Mouse (Mus musculus) embryonic facial prominence, embryonic 11.5 days (tissue): Measurements from ENCODE around the gene Tbl3. TPM values are rescaled to one million over a fixed set of nuclear protein-coding genes. Genes with fewer than 3 reads are reported as not detected.

Experiments
- ATAC-seq: fragments of 200-750 bp; cut with Nextera tagmentation; replicated peaks from 2 replicates; pipeline ENCODE4 v1.8.0; 2017; ENCODE audit warnings: low read depth; ENCODE audit not compliant: insufficient number of reproducible peaks, low FRiP score, low TSS enrichment
- DNase-seq: peaks from one replicate; pipeline ENCODE4 v3.0.0-alpha.2; 2015; ENCODE audit warnings: low spot score
- H3K27ac ChIP-seq: fragments of 300-500 bp; sonication (generic); replicated peaks from 2 replicates; pipeline ENCODE4 v1.5.1; 2014; ENCODE audit warnings: mild to moderate bottlenecking, low read depth, low read length, control low read depth
- H3K27me3 ChIP-seq: fragments of 300-500 bp; sonication (generic); 2 replicates; pipeline ENCODE4 v1.6.1; 2014; ENCODE audit warnings: mild to moderate bottlenecking, low read length, moderate library complexity, mixed read lengths; ENCODE audit not compliant: control insufficient read depth, insufficient read depth
- H3K36me3 ChIP-seq: fragments of 300-500 bp; sonication (generic); replicated peaks from 2 replicates; pipeline ENCODE4 v1.6.1; 2014; ENCODE audit warnings: low read depth, mild to moderate bottlenecking, low read length, moderate library complexity, mixed read lengths; ENCODE audit not compliant: control insufficient read depth, insufficient read depth
- H3K4me1 ChIP-seq: fragments of 300-500 bp; sonication (generic); 2 replicates; pipeline ENCODE4 v1.6.1; 2014; ENCODE audit warnings: low read length, mixed read lengths; ENCODE audit not compliant: control insufficient read depth, insufficient read depth
- H3K4me2 ChIP-seq: fragments of 300-500 bp; sonication (generic); 2 replicates; pipeline ENCODE4 v1.6.1; 2014; ENCODE audit warnings: low read depth, mild to moderate bottlenecking, control low read depth, low read length, moderate library complexity
- H3K4me3 ChIP-seq: fragments of 300-500 bp; sonication (generic); 2 replicates; pipeline ENCODE4 v1.5.1; 2014; ENCODE audit warnings: low read depth, low read length, control low read depth
- H3K9ac ChIP-seq: fragments of 300-500 bp; sonication (generic); replicated peaks from 2 replicates; pipeline ENCODE4 v1.6.1; 2014; ENCODE audit warnings: mild to moderate bottlenecking, control low read depth, low read length
- H3K9me3 ChIP-seq: fragments of 300-500 bp; sonication (generic); replicated peaks from 2 replicates; pipeline ENCODE4 v1.6.1; 2016; ENCODE audit warnings: mild to moderate bottlenecking, low read length, inconsistent platforms, mixed read lengths; ENCODE audit not compliant: control insufficient read depth
- WGBS: fragments of 180-500 bp; shearing (Covaris S2); extraction: QIAGEN DNeasy Blood & Tissue Kit; methylation state at CpG from one replicate; pipeline ENCODE4 v1.1.7; 2014; 5-methylcytosine and 5-hydroxymethylcytosine counted together
- polyA plus RNA-seq: library from polyadenylated mRNA; unstranded; fragments of >200 nt; fragmentation: Nextera tagmentation; extraction: Ambion mirVana; gene quantifications from 2 replicates; pipeline ENCODE4 v1.2.1, GENCODE M21; 2014

Gene Tbl3
- polyA plus RNA-seq, 1 experiment from 2014 or later = 102 TPM

DNA sequence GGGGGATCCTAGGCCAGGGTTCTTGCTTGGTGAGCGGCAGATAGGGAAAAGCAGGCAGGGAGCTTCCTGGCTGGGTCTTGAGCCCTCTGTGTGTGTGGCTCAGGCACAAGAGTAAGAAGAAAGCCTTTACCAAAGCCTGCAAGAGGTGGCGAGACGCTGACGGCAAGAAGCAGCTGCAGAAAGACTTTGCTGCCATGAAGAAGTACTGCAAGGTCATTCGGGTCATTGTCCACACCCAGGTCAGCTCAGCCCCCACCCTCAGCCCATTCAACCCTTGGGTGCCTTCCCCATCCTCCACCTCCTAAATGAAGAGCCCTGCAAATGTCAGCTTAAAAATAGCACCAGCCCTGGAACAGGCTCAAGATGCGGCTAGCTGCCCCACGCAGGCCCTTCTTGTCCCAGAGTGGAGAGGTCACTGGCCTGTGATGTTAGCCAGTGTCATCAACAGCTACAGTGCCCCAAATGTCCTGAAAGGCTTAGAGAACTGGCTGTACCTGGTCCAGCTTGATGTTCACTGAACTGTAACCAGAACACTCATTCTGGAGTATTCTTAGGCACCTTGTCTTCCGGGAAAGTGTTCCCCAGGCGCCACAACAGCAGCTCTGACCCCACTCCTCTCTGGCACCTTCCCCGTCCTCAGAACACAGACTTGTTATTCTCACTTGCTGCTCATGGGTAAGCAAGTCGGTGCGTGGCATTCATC, 24.9 kb upstream of the Tbl3 start:
- no peak overlapping the region for H3K9ac ChIP-seq
- no peak for ATAC-seq
- no peaks in the 10 kb centered on the region for H3K36me3 ChIP-seq
- H3K27ac ChIP-seq = no peak overlapping the region
- H3K4me1 ChIP-seq = no peaks in the 10 kb centered on the region
- no peak overlapping the region for H3K4me2 ChIP-seq
- 84% methylated on average over 12 of the region's 12 CpGs for WGBS
- no peaks in the 10 kb centered on the region for H3K9me3 ChIP-seq
- H3K4me3 ChIP-seq = no peak overlapping the region
- H3K27me3 ChIP-seq = no peaks in the 10 kb centered on the region
- DNase-seq = no peak

DNA sequence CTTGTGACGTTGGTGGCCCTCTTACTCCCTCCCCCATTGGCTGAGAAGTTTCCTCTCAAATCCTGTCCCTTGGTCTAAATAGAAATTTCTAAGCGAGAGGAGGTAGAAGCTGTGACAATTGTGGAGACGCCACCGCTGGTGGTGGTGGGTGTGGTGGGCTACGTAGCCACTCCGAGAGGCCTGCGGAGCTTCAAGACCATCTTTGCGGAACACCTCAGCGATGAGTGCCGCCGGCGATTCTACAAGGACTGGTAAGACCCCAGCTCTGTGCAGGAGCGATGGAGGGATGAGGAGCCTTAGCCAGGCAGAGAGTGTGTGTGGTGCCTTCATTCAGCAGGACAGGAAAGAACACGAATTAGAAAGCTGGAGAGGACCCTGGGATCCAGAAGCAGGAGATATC, 23.3 kb upstream of the Tbl3 start:
- H3K4me3 ChIP-seq = no peak overlapping the region
- no peak overlapping the region for H3K9ac ChIP-seq
- 81% methylated on average over 14 of the region's 14 CpGs for WGBS
- no peaks in the 10 kb centered on the region for H3K27me3 ChIP-seq
- no peaks in the 10 kb centered on the region for H3K36me3 ChIP-seq
- no peak overlapping the region for H3K27ac ChIP-seq
- no peaks in the 10 kb centered on the region for H3K4me1 ChIP-seq
- no peak overlapping the region for H3K4me2 ChIP-seq
- DNase-seq (no peak), ATAC-seq (no peak)
- no peaks in the 10 kb centered on the region for H3K9me3 ChIP-seq

DNA sequence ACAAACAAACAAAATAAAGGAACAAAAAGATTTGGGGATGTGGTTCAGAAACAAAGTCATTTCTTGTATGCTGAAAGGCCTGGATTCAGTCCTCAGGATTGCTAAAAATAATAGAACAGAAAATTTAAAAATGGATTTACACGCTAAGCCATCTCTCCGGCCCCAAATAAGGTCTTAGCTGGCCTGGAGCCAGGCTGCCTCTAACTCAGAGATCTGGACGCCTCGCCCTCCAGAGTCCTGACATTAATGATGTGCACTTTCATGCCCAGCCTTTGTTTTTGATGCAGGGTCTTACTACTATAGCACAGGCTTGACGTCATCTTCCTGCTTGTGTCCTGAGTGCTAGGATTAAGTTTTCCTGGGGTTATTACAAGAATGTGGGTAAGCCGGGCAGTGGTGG, 21.6 kb upstream of the Tbl3 start:
- DNase-seq = no peak
- WGBS = 82% methylated on average over 6 of the region's 6 CpGs
- Histone ChIP-seq H3K27ac (no peak overlapping the region), H3K4me2 (no peak overlapping the region), H3K9ac (no peak overlapping the region), H3K4me1 (no peaks in the 10 kb centered on the region), H3K27me3 (no peaks in the 10 kb centered on the region), H3K4me3 (no peak overlapping the region), H3K9me3 (no peaks in the 10 kb centered on the region), H3K36me3 (no peaks in the 10 kb centered on the region)
- ATAC-seq = no peak

DNA sequence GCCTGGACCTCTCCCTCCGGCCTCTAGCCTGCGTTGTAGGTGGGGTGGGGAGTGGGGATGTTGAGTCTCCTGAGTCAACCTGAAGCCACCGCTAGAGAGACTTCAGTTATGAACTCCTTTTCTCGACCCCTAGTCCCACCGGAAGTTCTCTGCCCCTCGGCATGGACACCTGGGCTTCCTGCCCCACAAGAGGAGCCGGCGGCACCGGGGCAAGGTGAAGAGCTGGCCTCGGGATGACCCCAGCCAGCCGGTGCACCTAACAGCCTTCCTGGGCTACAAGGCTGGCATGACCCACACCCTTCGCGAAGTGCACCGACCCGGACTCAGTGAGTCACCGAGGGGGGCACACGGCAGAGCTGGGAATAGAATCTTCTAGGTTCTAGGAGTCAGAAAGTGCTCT, 20.7 kb upstream of the Tbl3 start:
- Histone ChIP-seq H3K27ac (no peak overlapping the region), H3K9me3 (no peaks in the 10 kb centered on the region), H3K4me2 (no peak overlapping the region), H3K27me3 (no peaks in the 10 kb centered on the region), H3K9ac (no peak overlapping the region), H3K36me3 (no peaks in the 10 kb centered on the region), H3K4me3 (no peak overlapping the region), H3K4me1 (no peaks in the 10 kb centered on the region; the same call in 1 of the 2 replicates)
- ATAC-seq (no peak), DNase-seq (no peak)
- WGBS = 68% methylated on average over 17 of the region's 17 CpGs

DNA sequence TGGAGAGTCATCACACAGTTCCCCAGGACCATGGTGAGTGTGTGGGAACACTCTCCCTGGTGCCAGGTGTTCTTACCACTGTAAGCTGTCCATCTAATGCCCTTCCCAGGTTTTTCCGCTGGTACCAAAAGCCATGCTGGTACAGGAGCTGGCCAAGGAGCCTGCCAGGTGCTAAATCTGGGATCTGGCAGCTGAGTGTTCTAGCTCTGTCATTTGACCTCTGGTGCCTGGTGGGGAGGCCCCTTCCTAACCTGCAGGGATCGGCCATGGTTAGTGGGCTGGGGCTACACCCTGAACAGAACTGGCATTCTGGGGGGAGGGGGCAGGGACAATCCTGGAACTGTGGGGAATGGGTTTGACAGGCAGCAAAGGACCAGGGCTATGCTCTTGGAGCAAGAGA, 20.2 kb upstream of the Tbl3 start, which contains the start of gene Rpl3l:
Rpl3l (plus strand) TSS at position 203 of the 400 bp plus-strand sequence.
- Histone ChIP-seq H3K4me2 (no peak within 1 kb of the TSS), H3K27ac (no peak within 1 kb of the TSS), H3K9me3 (no peaks in the 10 kb centered on the region), H3K27me3 (no peaks in the 10 kb centered on the region), H3K4me1 (no peaks in the 10 kb centered on the region; the same call in 1 of the 2 replicates), H3K36me3 (no peaks in the 10 kb centered on the region), H3K4me3 (no peak within 1 kb of the TSS), H3K9ac (no peak within 1 kb of the TSS)
- DNase-seq (no peak), ATAC-seq (no peak)
- WGBS = 76% methylated on average over 2 of the region's 2 CpGs

DNA sequence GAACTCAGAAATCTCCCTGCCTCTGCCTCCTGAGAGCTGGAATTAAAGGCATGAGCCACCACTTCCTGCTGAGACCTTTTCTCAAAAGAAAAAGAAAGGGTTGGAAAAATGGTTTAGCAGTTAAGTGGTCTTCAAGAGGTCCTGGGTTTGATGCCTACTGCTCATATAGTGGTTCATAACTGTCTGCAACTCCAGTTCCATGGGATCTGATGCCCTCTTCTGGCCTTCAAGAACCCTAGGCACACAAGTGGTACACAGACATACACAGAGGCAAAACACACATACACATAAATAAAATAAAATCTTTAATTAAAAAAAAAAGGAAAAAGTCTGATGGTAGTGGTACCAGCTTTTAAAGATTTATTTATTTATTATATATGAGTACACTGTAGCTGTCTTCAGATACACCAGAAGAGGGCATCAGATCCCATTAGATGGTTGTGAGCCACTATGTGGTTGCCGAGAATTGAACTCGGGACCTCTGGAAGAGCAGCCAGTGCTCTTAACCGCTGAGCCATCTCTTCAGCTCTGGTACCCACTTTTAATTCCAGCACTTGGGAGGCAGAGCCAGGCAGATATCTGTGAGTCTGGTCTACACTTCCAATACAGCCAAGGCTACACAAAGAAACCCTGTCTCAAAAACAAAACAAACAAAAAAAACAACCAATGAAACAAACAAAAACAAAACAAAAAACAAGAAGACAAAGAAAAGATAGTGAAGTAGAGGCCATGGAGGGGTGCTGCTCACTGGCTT, 18.4 kb upstream of the Tbl3 start:
- Histone ChIP-seq H3K4me2 (no peak overlapping the region), H3K9ac (no peak overlapping the region), H3K9me3 (no peaks in the 10 kb centered on the region), H3K4me3 (no peak overlapping the region), H3K36me3 (peaks cover 8% of the 10 kb centered on the region), H3K27me3 (no peaks in the 10 kb centered on the region), H3K27ac (no peak overlapping the region), H3K4me1 (no peaks in the 10 kb centered on the region; the same call in 1 of the 2 replicates)
- DNase-seq (no peak), ATAC-seq (no peak)
- WGBS = 74% methylated on average over 3 of the region's 3 CpGs

DNA sequence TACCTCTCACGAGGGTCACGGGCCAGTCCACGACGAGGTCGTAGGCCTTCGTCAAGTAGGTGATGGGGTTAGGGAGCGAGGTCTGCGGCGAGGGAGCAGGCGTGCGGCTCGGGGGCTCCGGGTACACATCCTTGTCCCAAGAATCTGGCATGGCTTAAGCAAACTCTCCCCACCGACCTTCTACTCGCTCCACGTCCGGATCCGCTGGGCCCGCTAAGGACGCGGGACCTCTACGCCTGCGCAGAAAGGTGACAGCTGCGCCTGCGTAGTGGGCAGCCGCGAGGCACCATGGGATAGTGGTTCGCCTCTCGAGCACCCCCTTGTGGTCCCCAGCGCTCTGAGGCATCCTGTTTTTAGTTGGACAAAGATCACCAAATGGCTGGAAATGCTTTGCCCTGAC, 16.7 kb upstream of the Tbl3 start, which contains the start of gene Ndufb10:
Ndufb10 (minus strand) TSS at position 295 of the 400 bp plus-strand sequence.
- peak within 1 kb of the TSS; percentile 56 for H3K27ac ChIP-seq
- DNase-seq (peak; percentile 98), ATAC-seq (peak; percentile 77)
- H3K9ac ChIP-seq = peak within 1 kb of the TSS; percentile 71
- peak within 1 kb of the TSS; percentile 56 for H3K4me2 ChIP-seq
- no peaks in the 10 kb centered on the region for H3K9me3 ChIP-seq
- H3K27me3 ChIP-seq = no peaks in the 10 kb centered on the region
- under 1% methylated on average over 30 of the region's 30 CpGs for WGBS
- H3K36me3 ChIP-seq = peaks cover 8% of the 10 kb centered on the region
- peak within 1 kb of the TSS; percentile 60 for H3K4me3 ChIP-seq
- no peaks in the 10 kb centered on the region; the same call in 1 of the 2 replicates for H3K4me1 ChIP-seq

DNA sequence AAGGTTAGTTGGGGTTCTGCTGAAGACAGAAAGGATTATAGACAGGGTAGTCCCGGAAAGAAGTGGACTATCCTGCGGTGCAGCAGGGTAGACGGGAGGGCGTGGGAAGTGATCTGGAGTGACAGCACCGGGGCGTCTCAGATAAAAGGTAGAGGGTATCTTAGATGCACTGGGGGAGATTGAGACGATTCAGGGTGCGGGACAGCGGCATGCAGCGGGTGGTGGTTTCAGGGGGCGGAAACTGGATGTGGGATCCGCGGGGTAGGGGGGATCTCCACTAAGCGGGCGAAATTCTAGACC, 16.4 kb upstream of the Tbl3 start:
- Histone ChIP-seq H3K9me3 (no peaks in the 10 kb centered on the region), H3K27me3 (no peaks in the 10 kb centered on the region), H3K4me3 (peak overlapping the region; percentile 60), H3K9ac (peak overlapping the region; percentile 71), H3K4me1 (no peaks in the 10 kb centered on the region; the same call in 1 of the 2 replicates), H3K4me2 (peak overlapping the region; percentile 56), H3K27ac (peak overlapping the region; percentile 56), H3K36me3 (peaks cover 8% of the 10 kb centered on the region)
- WGBS = 1% methylated on average over 15 of the region's 15 CpGs
- ATAC-seq (peak; percentile 12; the same call in 1 of the 2 replicates), DNase-seq (peak; percentile 19)
